8 mouse cellular contexts compared by ENCODE assay signal in genomic region chr17:83896723-83897122, GRCm38 (mm10). TPM values are rescaled to one million over a fixed set of nuclear protein-coding genes. Genes with fewer than 3 reads are reported as not detected.
A peak's percentile ranks its signal among the peaks of the same experiment; 100 is the strongest.
DNase-seq lines count a peak whose midpoint lies in the region; ATAC-seq and TF ChIP-seq lines count a peak whose summit lies in the region.

No protein-coding gene starts in this region.

- TF ChIP-seq EP300 in MEL (IDR thresholded peaks at IDR 0.05; ENCODE audit: low read depth in 1 of 2, low read length in 2 of 2), result no peak

- 25% methylated on average over 10 of the region's 10 CpGs for WGBS in embryonic facial prominence, embryonic 11.5 days
- 23% methylated on average over 10 of the region's 10 CpGs for WGBS in intestine, embryonic 16.5 days
- WGBS in lung, embryonic 16.5 days, result 18% methylated on average over 10 of the region's 10 CpGs

- ATAC-seq in embryonic facial prominence, embryonic 11.5 days (replicated peaks; ENCODE audit: insufficient number of reproducible peaks, low FRiP score, low TSS enrichment, low read depth), result no peak
- peak; percentile 12; the same call in 1 of the 2 replicates for ATAC-seq in intestine, embryonic 16.5 days
- ATAC-seq in lung, embryonic 16.5 days (ENCODE audit: low read depth), result peak; percentile 18; the same call in 1 of the 2 replicates

- H3K79me2 ChIP-seq in MEL (ENCODE audit: control insufficient read depth, insufficient read depth, low read length, poor library complexity), result no peaks in the 10 kb centered on the region

- no peak overlapping the region for H3K4me2 ChIP-seq in embryonic facial prominence, embryonic 11.5 days (ENCODE audit: low read depth, low read length)
- no peak overlapping the region for H3K4me2 ChIP-seq in intestine, embryonic 16.5 days (ENCODE audit: low read depth, low read length)
- no peak overlapping the region for H3K4me2 ChIP-seq in lung, embryonic 16.5 days (ENCODE audit: low read depth, low read length)

- no peak overlapping the region for H3K27ac ChIP-seq in MEL (ENCODE audit: control insufficient read depth, low read depth, low read length)
- H3K27ac ChIP-seq in embryonic facial prominence, embryonic 11.5 days (replicated peaks; ENCODE audit: low read depth, low read length), result no peak overlapping the region
- H3K27ac ChIP-seq in intestine, embryonic 16.5 days (ENCODE audit: low read length), result peak overlapping the region; percentile 74; the same call in 1 of the 2 replicates
- H3K27ac ChIP-seq in lung, embryonic 16.5 days (ENCODE audit: low read length), result no peak overlapping the region

- H3K36me3 ChIP-seq in MEL (ENCODE audit: control insufficient read depth in 1 of 2, insufficient read depth in 2 of 2, low read length in 2 of 2), result no peaks in the 10 kb centered on the region
- no peaks in the 10 kb centered on the region for H3K36me3 ChIP-seq in embryonic facial prominence, embryonic 11.5 days (replicated peaks; ENCODE audit: control insufficient read depth, insufficient read depth, low read depth, low read length)
- H3K36me3 ChIP-seq in intestine, embryonic 16.5 days (ENCODE audit: control insufficient read depth, insufficient read depth, low read length), result no peaks in the 10 kb centered on the region
- H3K36me3 ChIP-seq in lung, embryonic 16.5 days (ENCODE audit: control insufficient read depth, insufficient read depth, low read length), result no peaks in the 10 kb centered on the region

- TF ChIP-seq CTCF in MEL (IDR thresholded peaks at IDR 0.05 in 2 of 3, conservative IDR thresholded peaks at IDR 0.05 in 1 of 3; ENCODE audit: control insufficient read depth in 1 of 3, insufficient read depth in 1 of 3, low read depth in 2 of 3, low read length in 3 of 3, poor library complexity in 1 of 3, severe bottlenecking in 1 of 3), result peak; percentile 58 to 71 (median 66)

- H3K4me3 ChIP-seq in MEL (ENCODE audit: control insufficient read depth in 1 of 2, insufficient read depth in 1 of 2, low read depth in 2 of 2, low read length in 2 of 2), result no peak overlapping the region
- H3K4me3 ChIP-seq in embryonic facial prominence, embryonic 11.5 days (ENCODE audit: low read depth, low read length), result no peak overlapping the region
- no peak overlapping the region for H3K4me3 ChIP-seq in intestine, embryonic 16.5 days (ENCODE audit: low read length)
- H3K4me3 ChIP-seq in lung, embryonic 16.5 days (ENCODE audit: low read length), result no peak overlapping the region

- peak; percentile 43 for DNase-seq in layer of hippocampus, adult 11-12 months (ENCODE audit: low spot score)
- no peak for DNase-seq in layer of hippocampus, adult 9-11 months
- peak; percentile 71 for DNase-seq in MEL (ENCODE audit: low read depth, low spot score)
- peak; percentile 83 for DNase-seq in embryonic facial prominence, embryonic 11.5 days (ENCODE audit: low spot score)
- DNase-seq in right cerebral cortex, postnatal 10 days (ENCODE audit: low spot score in 2 of 2), result peak; percentile 64 to 75
- no peak for DNase-seq in urinary bladder, postnatal 10 days (ENCODE audit: low spot score)

- no peaks in the 10 kb centered on the region for H3K27me3 ChIP-seq in MEL (ENCODE audit: control insufficient read depth in 1 of 2, insufficient read depth in 2 of 2, low read length in 2 of 2)
- no peaks in the 10 kb centered on the region for H3K27me3 ChIP-seq in embryonic facial prominence, embryonic 11.5 days (ENCODE audit: control insufficient read depth, insufficient read depth, low read length)
- H3K27me3 ChIP-seq in intestine, embryonic 16.5 days (replicated peaks; ENCODE audit: control insufficient read depth, insufficient read depth, low read length), result no peaks in the 10 kb centered on the region
- no peaks in the 10 kb centered on the region for H3K27me3 ChIP-seq in lung, embryonic 16.5 days (ENCODE audit: control insufficient read depth, insufficient read depth, low read depth, low read length)

- TF ChIP-seq POLR2A in MEL (IDR thresholded peaks at IDR 0.05; ENCODE audit: control insufficient read depth in 1 of 2, insufficient read depth in 1 of 2, low read depth in 1 of 2, low read length in 2 of 2, poor library complexity in 1 of 2), result no peak

- peak; percentile 64 for TF ChIP-seq RAD21 in MEL (IDR thresholded peaks at IDR 0.05; ENCODE audit: low read depth, low read length)

- peaks cover 0 to 4% of the 10 kb centered on the region in 2 experiments; a peak in 1 of 4 replicates for H3K4me1 ChIP-seq in MEL (ENCODE audit: control insufficient read depth in 1 of 2, insufficient read depth in 2 of 2, low read length in 2 of 2)
- H3K4me1 ChIP-seq in embryonic facial prominence, embryonic 11.5 days (ENCODE audit: control insufficient read depth, insufficient read depth, low read length), result peaks cover 11% of the 10 kb centered on the region
- H3K4me1 ChIP-seq in intestine, embryonic 16.5 days (ENCODE audit: control insufficient read depth, insufficient read depth, low read length), result peaks cover 25% of the 10 kb centered on the region
- H3K4me1 ChIP-seq in lung, embryonic 16.5 days (replicated peaks; ENCODE audit: control insufficient read depth, insufficient read depth, low read length), result peaks cover 15% of the 10 kb centered on the region

- H3K9me3 ChIP-seq in MEL (replicated peaks; ENCODE audit: insufficient read depth, low read length), result no peaks in the 10 kb centered on the region
- no peaks in the 10 kb centered on the region for H3K9me3 ChIP-seq in embryonic facial prominence, embryonic 11.5 days (replicated peaks; ENCODE audit: control insufficient read depth, low read length)
- H3K9me3 ChIP-seq in intestine, embryonic 16.5 days (ENCODE audit: control insufficient read depth, low read length), result no peaks in the 10 kb centered on the region
- H3K9me3 ChIP-seq in lung, embryonic 16.5 days (ENCODE audit: control insufficient read depth, low read length), result no peaks in the 10 kb centered on the region

- no peak overlapping the region for H3K9ac ChIP-seq in MEL (ENCODE audit: control insufficient read depth, low read depth, low read length, poor library complexity, severe bottlenecking)
- H3K9ac ChIP-seq in embryonic facial prominence, embryonic 11.5 days (replicated peaks; ENCODE audit: low read length), result no peak overlapping the region
- H3K9ac ChIP-seq in intestine, embryonic 16.5 days (ENCODE audit: low read depth, low read length), result no peak overlapping the region
- no peak overlapping the region for H3K9ac ChIP-seq in lung, embryonic 16.5 days (ENCODE audit: low read length)

TF ChIP-seq in MEL, 35 proteins besides CTCF, POLR2A, EP300 and RAD21:
- no peak for TF ChIP-seq GATA1 (IDR thresholded peaks at IDR 0.05; ENCODE audit: low read depth, low read length)
- TF ChIP-seq TCF12 (IDR thresholded peaks at IDR 0.05; ENCODE audit: low read depth, low read length), result no peak
- no peak for TF ChIP-seq KAT2A (conservative IDR thresholded peaks at IDR 0.05; ENCODE audit: low read depth, low read length)
- TF ChIP-seq MXI1 (IDR thresholded peaks at IDR 0.05; ENCODE audit: low read depth, low read length), result no peak
- TF ChIP-seq SMC3 (IDR thresholded peaks at IDR 0.05; ENCODE audit: low read depth, low read length), result peak; percentile 50
- no peak for TF ChIP-seq RCOR1 (IDR thresholded peaks at IDR 0.05; ENCODE audit: low read depth, low read length)

RNA-seq across cellular contexts. Expression of gene Haao, which starts 49.0 kb away (rescaled TPM):
- total RNA-seq in MEL (2012; rRNA removed), result 1.2 and 1.5 TPM in 2 replicates
- polyA plus RNA-seq in MEL (2012; ENCODE audit: insufficient read depth in 1 of 2, insufficient read length in 2 of 2, low read depth in 1 of 2, low replicate concordance in 2 of 2, missing spikeins in 1 of 2), result 1 to 10 TPM in 1 of 2 experiments, not detected in 1; 2.8 TPM
- 0.31 and 0.39 TPM in 2 replicates for polyA plus RNA-seq in embryonic facial prominence, embryonic 11.5 days (2014; fragmentation: Nextera tagmentation; extraction: Ambion mirVana)
- polyA plus RNA-seq in intestine, embryonic 16.5 days (2015; fragmentation: Nextera tagmentation; extraction: Ambion mirVana), result 1.5 and 2.3 TPM in 2 replicates
- polyA plus RNA-seq in lung, embryonic 16.5 days (2015; fragmentation: Nextera tagmentation; extraction: Ambion mirVana), result 1.8 and 2.3 TPM in 2 replicates

Comparison
In these comparisons a context has a peak if more than half of its experiments do, and no peak if none do; other contexts are left out.
1. DNase-seq: peak in layer of hippocampus, adult 11-12 months (single experiment), MEL (single experiment), embryonic facial prominence, embryonic 11.5 days (single experiment) and right cerebral cortex, postnatal 10 days (2 of 2); none in layer of hippocampus, adult 9-11 months (single experiment) and urinary bladder, postnatal 10 days (single experiment).